Mouse (Mus musculus): Measurements from ENCODE around the gene Rbm4. TPM values are rescaled to one million over a fixed set of nuclear protein-coding genes. Genes with fewer than 3 reads are reported as not detected.

Gene Rbm4
- 105 and 109 TPM in 2 replicates for polyA plus RNA-seq (2014; fragmentation: Nextera tagmentation; extraction: Ambion mirVana)

GRCm38 (mm10) chr19:4793831-4794422 lies at the start of gene Rbm4:
Gene Rbm4, minus strand, starts transcription at chr19:4793901.
- ATAC-seq (ENCODE audit: insufficient number of reproducible peaks, low FRiP score, low TSS enrichment, low read depth) (peak; percentile 97), DNase-seq (ENCODE audit: low spot score) (peak; percentile 97)
- Histone ChIP-seq H3K36me3 (ENCODE audit: control insufficient read depth, insufficient read depth, low read length) (peaks cover 5% of the 10 kb centered on the region), H3K27ac (replicated peaks; ENCODE audit: low read depth, low read length) (no peak within 1 kb of the TSS), H3K4me3 (ENCODE audit: low read depth, low read length) (peak within 1 kb of the TSS; percentile 46), H3K9me3 (ENCODE audit: control insufficient read depth, low read length) (no peaks in the 10 kb centered on the region), H3K4me2 (ENCODE audit: low read depth, severe bottlenecking) (peak within 1 kb of the TSS; percentile 72), H3K9ac (ENCODE audit: low read length) (peak within 1 kb of the TSS; percentile 65), H3K4me1 (ENCODE audit: control insufficient read depth, insufficient read depth, low read length) (peaks cover 3% of the 10 kb centered on the region), H3K27me3 (ENCODE audit: control insufficient read depth, insufficient read depth, low read length) (no peaks in the 10 kb centered on the region)
- under 1% methylated on average over 31 of the region's 31 CpGs for WGBS

GRCm38 (mm10) chr19:4842611-4843010 lies 48.9 kb upstream of the Rbm4 start:
- Histone ChIP-seq H3K9ac (ENCODE audit: low read length) (no peak overlapping the region), H3K4me2 (ENCODE audit: low read depth, severe bottlenecking) (no peak overlapping the region), H3K9me3 (ENCODE audit: control insufficient read depth, low read length) (no peaks in the 10 kb centered on the region), H3K27ac (replicated peaks; ENCODE audit: low read depth, low read length) (no peak overlapping the region), H3K4me1 (ENCODE audit: control insufficient read depth, insufficient read depth, low read length) (peaks cover 8% of the 10 kb centered on the region; the same call in 1 of the 2 replicates), H3K4me3 (ENCODE audit: low read depth, low read length) (no peak overlapping the region), H3K36me3 (ENCODE audit: control insufficient read depth, insufficient read depth, low read length) (no peaks in the 10 kb centered on the region), H3K27me3 (ENCODE audit: control insufficient read depth, insufficient read depth, low read length) (peaks cover 18% of the 10 kb centered on the region; the same call in 1 of the 2 replicates)
- no peak for ATAC-seq (ENCODE audit: insufficient number of reproducible peaks, low FRiP score, low TSS enrichment, low read depth)
- 80% methylated on average over 2 of the region's 2 CpGs for WGBS
- DNase-seq (ENCODE audit: low spot score), result no peak

GRCm38 (mm10) chr19:4840848-4841247 lies 47.1 kb upstream of the Rbm4 start:
- H3K36me3 ChIP-seq (ENCODE audit: control insufficient read depth, insufficient read depth, low read length), result no peaks in the 10 kb centered on the region
- 87% methylated on average over 9 of the region's 9 CpGs for WGBS
- no peak overlapping the region for H3K4me2 ChIP-seq (ENCODE audit: low read depth, severe bottlenecking)
- ATAC-seq (ENCODE audit: insufficient number of reproducible peaks, low FRiP score, low TSS enrichment, low read depth) (no peak), DNase-seq (ENCODE audit: low spot score) (no peak)
- H3K4me1 ChIP-seq (ENCODE audit: control insufficient read depth, insufficient read depth, low read length), result peaks cover 8% of the 10 kb centered on the region; the same call in 1 of the 2 replicates
- H3K4me3 ChIP-seq (ENCODE audit: low read depth, low read length), result no peak overlapping the region
- H3K9ac ChIP-seq (ENCODE audit: low read length), result no peak overlapping the region
- peaks cover 18% of the 10 kb centered on the region; the same call in 1 of the 2 replicates for H3K27me3 ChIP-seq (ENCODE audit: control insufficient read depth, insufficient read depth, low read length)
- no peak overlapping the region for H3K27ac ChIP-seq (replicated peaks; ENCODE audit: low read depth, low read length)
- no peaks in the 10 kb centered on the region for H3K9me3 ChIP-seq (ENCODE audit: control insufficient read depth, low read length)

- H3K4me1 ChIP-seq (ENCODE audit: control insufficient read depth, insufficient read depth, low read length), result peaks cover 8% of the 10 kb centered on the region; the same call in 1 of the 2 replicates
- 0% methylated on average over 25 of the region's 25 CpGs for WGBS
- ATAC-seq (ENCODE audit: insufficient number of reproducible peaks, low FRiP score, low TSS enrichment, low read depth) (peak; percentile 98), DNase-seq (ENCODE audit: low spot score) (peak; percentile 94)
- H3K4me3 ChIP-seq (ENCODE audit: low read depth, low read length), result peak within 1 kb of the TSS; percentile 53
- H3K27ac ChIP-seq (replicated peaks; ENCODE audit: low read depth, low read length), result no peak within 1 kb of the TSS
- no peaks in the 10 kb centered on the region for H3K9me3 ChIP-seq (ENCODE audit: control insufficient read depth, low read length)
- H3K36me3 ChIP-seq (ENCODE audit: control insufficient read depth, insufficient read depth, low read length), result no peaks in the 10 kb centered on the region
- peak within 1 kb of the TSS; percentile 79 for H3K4me2 ChIP-seq (ENCODE audit: low read depth, severe bottlenecking)
- H3K27me3 ChIP-seq (ENCODE audit: control insufficient read depth, insufficient read depth, low read length), result peaks cover 18% of the 10 kb centered on the region; the same call in 1 of the 2 replicates
- peak within 1 kb of the TSS; percentile 47 for H3K9ac ChIP-seq (ENCODE audit: low read length)
Measured at GRCm38 (mm10) chr19:4839149-4839548, 45.4 kb upstream of the Rbm4 start, which contains the start of the genes Ccs and Ccdc87. Gene Ccs, minus strand, starts transcription at chr19:4839332. Gene Ccdc87, plus strand, starts transcription at chr19:4839366.

GRCm38 (mm10) chr19:4838526-4839140 lies 44.9 kb upstream of the Rbm4 start:
- DNase-seq (ENCODE audit: low spot score), result no peak
- ATAC-seq (ENCODE audit: insufficient number of reproducible peaks, low FRiP score, low TSS enrichment, low read depth), result no peak
- H3K27ac ChIP-seq (replicated peaks; ENCODE audit: low read depth, low read length), result no peak overlapping the region
- H3K9ac ChIP-seq (ENCODE audit: low read length), result peak overlapping the region; percentile 47
- 41% methylated on average over 10 of the region's 10 CpGs for WGBS
- peak overlapping the region; percentile 53 for H3K4me3 ChIP-seq (ENCODE audit: low read depth, low read length)
- peaks cover 8% of the 10 kb centered on the region; the same call in 1 of the 2 replicates for H3K4me1 ChIP-seq (ENCODE audit: control insufficient read depth, insufficient read depth, low read length)
- no peaks in the 10 kb centered on the region for H3K36me3 ChIP-seq (ENCODE audit: control insufficient read depth, insufficient read depth, low read length)
- peak overlapping the region; percentile 79 for H3K4me2 ChIP-seq (ENCODE audit: low read depth, severe bottlenecking)
- H3K9me3 ChIP-seq (ENCODE audit: control insufficient read depth, low read length), result no peaks in the 10 kb centered on the region
- peaks cover 18% of the 10 kb centered on the region; the same call in 1 of the 2 replicates for H3K27me3 ChIP-seq (ENCODE audit: control insufficient read depth, insufficient read depth, low read length)

GRCm38 (mm10) chr19:4837049-4837448 lies 43.3 kb upstream of the Rbm4 start:
- WGBS, result 95% methylated on average over 6 of the region's 6 CpGs
- ATAC-seq (ENCODE audit: insufficient number of reproducible peaks, low FRiP score, low TSS enrichment, low read depth), result no peak

GRCm38 (mm10) chr19:4836096-4836495 lies 42.4 kb upstream of the Rbm4 start:
- Histone ChIP-seq H3K4me1 (ENCODE audit: control insufficient read depth, insufficient read depth, low read length) (peaks cover 8% of the 10 kb centered on the region; the same call in 1 of the 2 replicates), H3K27ac (replicated peaks; ENCODE audit: low read depth, low read length) (no peak overlapping the region), H3K9me3 (ENCODE audit: control insufficient read depth, low read length) (no peaks in the 10 kb centered on the region), H3K27me3 (ENCODE audit: control insufficient read depth, insufficient read depth, low read length) (peaks cover 15% of the 10 kb centered on the region; the same call in 1 of the 2 replicates), H3K9ac (ENCODE audit: low read length) (no peak overlapping the region), H3K4me2 (ENCODE audit: low read depth, severe bottlenecking) (no peak overlapping the region), H3K4me3 (ENCODE audit: low read depth, low read length) (no peak overlapping the region), H3K36me3 (ENCODE audit: control insufficient read depth, insufficient read depth, low read length) (no peaks in the 10 kb centered on the region)
- DNase-seq (ENCODE audit: low spot score), result no peak
- ATAC-seq (ENCODE audit: insufficient number of reproducible peaks, low FRiP score, low TSS enrichment, low read depth), result no peak
- WGBS, result 77% methylated on average over 2 of the region's 2 CpGs

More at GRCm38 (mm10) chr19:4837049-4837448, 43.3 kb upstream of the Rbm4 start:
- DNase-seq (ENCODE audit: low spot score), result no peak
- no peaks in the 10 kb centered on the region for H3K9me3 ChIP-seq (ENCODE audit: control insufficient read depth, low read length)
- peaks cover 18% of the 10 kb centered on the region; the same call in 1 of the 2 replicates for H3K27me3 ChIP-seq (ENCODE audit: control insufficient read depth, insufficient read depth, low read length)
- H3K9ac ChIP-seq (ENCODE audit: low read length), result no peak overlapping the region
- H3K4me3 ChIP-seq (ENCODE audit: low read depth, low read length), result no peak overlapping the region
- H3K36me3 ChIP-seq (ENCODE audit: control insufficient read depth, insufficient read depth, low read length), result no peaks in the 10 kb centered on the region
- no peak overlapping the region for H3K27ac ChIP-seq (replicated peaks; ENCODE audit: low read depth, low read length)
- peaks cover 8% of the 10 kb centered on the region; the same call in 1 of the 2 replicates for H3K4me1 ChIP-seq (ENCODE audit: control insufficient read depth, insufficient read depth, low read length)
- no peak overlapping the region for H3K4me2 ChIP-seq (ENCODE audit: low read depth, severe bottlenecking)

- no peak for ATAC-seq (ENCODE audit: insufficient number of reproducible peaks, low FRiP score, low TSS enrichment, low read depth)
- H3K36me3 ChIP-seq (ENCODE audit: control insufficient read depth, insufficient read depth, low read length), result no peaks in the 10 kb centered on the region
- no peak overlapping the region for H3K4me3 ChIP-seq (ENCODE audit: low read depth, low read length)
- H3K4me1 ChIP-seq (ENCODE audit: control insufficient read depth, insufficient read depth, low read length), result peaks cover 3% of the 10 kb centered on the region; the same call in 1 of the 2 replicates
- no peak overlapping the region for H3K27ac ChIP-seq (replicated peaks; ENCODE audit: low read depth, low read length)
- H3K9ac ChIP-seq (ENCODE audit: low read length), result no peak overlapping the region
- H3K27me3 ChIP-seq (ENCODE audit: control insufficient read depth, insufficient read depth, low read length), result no peaks in the 10 kb centered on the region
- WGBS, result 84% methylated on average over 8 of the region's 8 CpGs
- H3K4me2 ChIP-seq (ENCODE audit: low read depth, severe bottlenecking), result no peak overlapping the region
- DNase-seq (ENCODE audit: low spot score), result no peak
- H3K9me3 ChIP-seq (ENCODE audit: control insufficient read depth, low read length), result no peaks in the 10 kb centered on the region
Measured at GRCm38 (mm10) chr19:4833977-4834376, 40.3 kb upstream of the Rbm4 start.

All from limb, embryonic 11.5 days (tissue).